Mouse (Mus musculus) gastrocnemius, adult 8-10 months (tissue): ENCODE measurements around the gene Galr3. TPM values are rescaled to one million over a fixed set of nuclear protein-coding genes. Genes with fewer than 3 reads are reported as not detected.
"Not testable (repeated sequence)": the region's sequence is repeated elsewhere in the genome, so short reads cannot be mapped to it uniquely, and the experiment has no call there.

ENCODE experiments used
- DNase-seq, 2 experiments: peaks; one replicate each; pipeline ENCODE4 v3.0.0; 2022; ENCODE audit warnings: low spot score in 2 of 2
- total RNA-seq, 4 experiments: library from RNA; stranded (reverse); gene quantifications; 2 replicates each; pipeline ENCODE4 v1.2.4; 2022

Galr3 gene
- total RNA-seq: not detected

GRCm38 (mm10) chr15:79041585-79041984 is at the start of gene Galr3:
TSS of gene Galr3 (plus strand) at chr15:79041885.
- DNase-seq: no peak

GRCm38 (mm10) chr15:78992235-78992634 is 49.5 kb upstream of the Galr3 start:
- DNase-seq: no peak

GRCm38 (mm10) chr15:78992925-78993324 is 48.8 kb upstream of the Galr3 start:
- no peak for DNase-seq

GRCm38 (mm10) chr15:78995916-78996315 is 45.8 kb upstream of the Galr3 start:
- DNase-seq: no peak

- DNase-seq: no peak
These were observed 45.0 kb upstream of the Galr3 start for GRCm38 (mm10) chr15:78996663-78997062.

GRCm38 (mm10) chr15:78998348-78998747 is 43.3 kb upstream of the Galr3 start:
- DNase-seq: no peak

GRCm38 (mm10) chr15:78999586-78999985 is 42.1 kb upstream of the Galr3 start:
- DNase-seq: no peak

- DNase-seq: no peak
These were observed 41.3 kb upstream of the Galr3 start for GRCm38 (mm10) chr15:79000357-79000791.

- DNase-seq: no peak
These were observed 40.1 kb upstream of the Galr3 start for GRCm38 (mm10) chr15:79001559-79001958.

GRCm38 (mm10) chr15:79002036-79002435 is 39.6 kb upstream of the Galr3 start:
- no peak for DNase-seq

- DNase-seq: no peak
These were observed 38.6 kb upstream of the Galr3 start for GRCm38 (mm10) chr15:79003079-79003478.

GRCm38 (mm10) chr15:79005581-79005980 is 36.1 kb upstream of the Galr3 start:
- DNase-seq: no peak

GRCm38 (mm10) chr15:79006638-79007037 is 35.0 kb upstream of the Galr3 start:
- DNase-seq: no peak

GRCm38 (mm10) chr15:79007059-79007458 is 34.6 kb upstream of the Galr3 start:
- no peak for DNase-seq

GRCm38 (mm10) chr15:79007836-79008235 is 33.8 kb upstream of the Galr3 start:
- not testable (repeated sequence) for DNase-seq

- DNase-seq: no peak
These were observed 32.0 kb upstream of the Galr3 start for GRCm38 (mm10) chr15:79009734-79010133.

GRCm38 (mm10) chr15:79011550-79011949 is 30.1 kb upstream of the Galr3 start:
- no peak for DNase-seq

GRCm38 (mm10) chr15:79013382-79013781 is 28.3 kb upstream of the Galr3 start:
- DNase-seq: no peak

- DNase-seq: no peak
These were observed 23.5 kb upstream of the Galr3 start for GRCm38 (mm10) chr15:79018191-79018590.

GRCm38 (mm10) chr15:79018886-79019285 is 22.8 kb upstream of the Galr3 start:
- no peak for DNase-seq

- DNase-seq: no peak
These were observed 18.9 kb upstream of the Galr3 start for GRCm38 (mm10) chr15:79022671-79023230.

- no peak for DNase-seq
These were observed 18.3 kb upstream of the Galr3 start for GRCm38 (mm10) chr15:79023366-79023765.

- no peak for DNase-seq
These were observed 15.9 kb upstream of the Galr3 start for GRCm38 (mm10) chr15:79025687-79026308.
